Mouse (Mus musculus): ENCODE data around the gene Fam216b.

- TF ChIP-seq MYOG (IDR thresholded peaks at IDR 0.05; ENCODE audit: control insufficient read depth, extremely low read depth, insufficient read length) (no peak), CTCF (IDR thresholded peaks at IDR 0.05; ENCODE audit: control insufficient read depth, insufficient read depth, insufficient read length) (no peak), USF1 (IDR thresholded peaks at IDR 0.05; ENCODE audit: low read depth) (no peak), MYOD1 (IDR thresholded peaks at IDR 0.05; ENCODE audit: control insufficient read depth, insufficient read length, low read depth) (no peak), FOSL1 (IDR thresholded peaks at IDR 0.05; ENCODE audit: insufficient read depth, low read length, poor library complexity, severe bottlenecking) (no peak)
Observed at GRCm38 (mm10) chr14:78038876-78039275, 49.9 kb downstream of the Fam216b start.
